Mouse (Mus musculus) gastrocnemius, postnatal 25 days (tissue): ENCODE results near the gene Sos1. TPM values are rescaled to one million over a fixed set of nuclear protein-coding genes. Genes with fewer than 3 reads are reported as not detected.

Source experiments
- DNase-seq: peaks from one replicate; pipeline ENCODE4 v3.0.0; 2022
- long read RNA-seq, 2 experiments: library from polyadenylated mRNA; stranded (forward); transcript quantifications; one replicate each; pipeline ENCODE4 v2.0.0; 2021
- total RNA-seq, 2 experiments: library from RNA; stranded (reverse); gene quantifications; 1 replicate in 1 of 2; 2 replicates in 1 of 2; pipeline ENCODE4 v1.2.3; 2021

Sos1 gene
- 10 to 100 TPM; 12.8 to 14.7 TPM for total RNA-seq
- long read RNA-seq, experiment 1, full-length matches to known transcripts: 1 of 1 reads
- long read RNA-seq, experiment 1, partial matches to known transcripts: 0 of 1 reads
- long read RNA-seq, experiment 1, other reads (novel, unspliced or antisense): 0 of 1 reads
- long read RNA-seq, experiment 2, partial matches to known transcripts: 0 of 3 reads
- long read RNA-seq, experiment 2, other reads (novel, unspliced or antisense): 3 of 3 reads

- peak; percentile 96 for DNase-seq
Observed at GRCm38 (mm10) chr17:80480031-80480854, at the start of gene Sos1. TSS of gene Sos1 (minus strand) at chr17:80480453.

DNA sequence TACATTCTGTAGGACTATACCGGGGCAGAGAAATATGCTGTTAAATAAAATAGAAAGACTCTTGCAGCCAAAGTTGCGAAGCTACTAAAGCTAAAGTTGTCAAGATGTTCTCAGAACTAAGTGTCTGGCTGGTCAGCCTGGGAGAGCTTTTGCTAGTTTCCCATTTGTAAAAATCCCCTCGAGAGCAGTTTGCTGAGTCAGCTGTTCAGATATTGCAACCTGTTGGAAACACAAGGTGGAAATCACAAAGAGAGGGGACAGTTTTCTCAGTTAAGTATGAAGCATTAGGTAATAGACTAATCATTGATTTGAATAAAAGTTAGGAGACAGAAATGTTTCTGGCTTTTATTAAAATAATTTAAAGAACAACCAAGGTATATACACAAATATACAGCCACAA is 43.0 kb upstream of the Sos1 start:
- DNase-seq: no peak

GRCm38 (mm10) chr17:80522229-80522556 is 41.9 kb upstream of the Sos1 start:
- no peak for DNase-seq

DNA sequence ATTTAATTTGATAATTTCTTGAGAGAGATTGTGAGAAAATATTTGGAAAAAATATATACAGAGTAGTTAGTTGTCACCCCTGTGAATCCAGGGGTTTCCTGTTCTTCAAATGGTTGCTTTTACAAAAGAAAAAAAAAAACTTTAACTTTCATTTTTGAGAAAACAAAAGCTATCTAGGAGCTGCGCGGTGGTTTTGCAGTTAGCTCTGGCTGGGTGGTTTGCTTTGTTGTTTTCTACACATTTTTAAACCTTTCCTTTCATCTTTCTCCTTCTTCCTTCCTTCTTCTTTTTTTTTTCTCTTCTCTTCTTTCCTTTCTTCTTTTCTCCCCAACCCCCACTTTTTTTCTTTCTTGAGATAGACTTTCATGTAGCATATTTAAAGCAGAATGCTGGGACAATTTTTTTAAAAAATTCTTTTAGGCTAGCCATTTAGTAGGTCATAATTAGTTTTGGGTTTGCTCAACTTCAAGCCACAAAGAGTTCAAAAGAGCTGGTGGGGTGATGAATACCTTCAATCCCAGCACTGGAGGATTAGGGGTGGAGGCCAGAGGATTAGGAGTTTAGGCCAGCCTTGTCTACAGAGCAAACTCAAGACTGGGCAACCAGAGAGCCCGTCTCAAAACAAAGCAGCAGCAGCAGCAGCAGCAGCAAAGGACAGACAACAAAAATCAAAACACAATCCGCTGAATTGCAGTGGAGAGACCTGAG is 41.4 kb upstream of the Sos1 start:
- DNase-seq: no peak

- no peak for DNase-seq
Observed at GRCm38 (mm10) chr17:80520537-80520936, 40.3 kb upstream of the Sos1 start.

GRCm38 (mm10) chr17:80518811-80519210 is 38.6 kb upstream of the Sos1 start:
- DNase-seq: no peak

GRCm38 (mm10) chr17:80517244-80517643 is 37.0 kb upstream of the Sos1 start:
- DNase-seq: no peak

DNA sequence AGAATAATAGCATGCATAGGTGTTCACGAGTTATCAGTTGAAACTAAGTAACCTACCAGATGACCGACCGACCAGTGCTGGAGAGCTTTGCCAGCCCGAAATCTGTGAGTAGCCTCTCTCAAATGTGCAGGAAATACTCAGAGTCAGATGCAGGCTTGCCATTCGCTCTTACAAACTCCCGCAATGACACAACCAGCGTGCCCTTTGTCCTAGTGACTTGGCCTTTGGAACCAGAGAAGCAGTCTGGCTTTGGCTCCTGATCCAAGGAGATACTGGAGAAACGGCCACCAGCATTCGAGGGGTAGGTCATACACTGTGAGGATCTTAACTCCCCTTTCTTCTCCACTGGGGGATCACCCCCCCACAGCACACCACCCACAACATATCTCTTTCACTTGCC is 35.7 kb upstream of the Sos1 start:
- DNase-seq: no peak

- DNase-seq: no peak
Observed at GRCm38 (mm10) chr17:80515513-80515912, 35.3 kb upstream of the Sos1 start.

DNA sequence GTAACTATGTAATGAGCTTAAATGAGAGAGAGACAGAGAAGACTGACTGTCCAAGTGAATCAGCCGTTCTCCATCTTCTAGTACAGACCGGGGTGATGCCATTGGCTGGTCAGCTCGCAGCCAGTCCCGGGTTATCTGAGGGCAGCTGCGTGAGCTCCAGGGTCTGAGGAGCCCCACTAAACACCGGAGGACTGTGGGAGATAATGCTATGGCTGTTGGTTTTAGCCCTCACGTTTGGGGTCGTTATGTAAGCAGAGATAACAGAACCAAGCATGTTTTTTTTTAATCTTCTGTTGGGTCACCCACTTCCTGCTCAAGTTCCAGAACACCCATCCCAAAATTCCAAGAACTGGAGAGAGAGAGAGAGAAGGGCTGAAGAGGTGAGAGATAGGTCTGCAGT is 33.5 kb upstream of the Sos1 start:
- no peak for DNase-seq

GRCm38 (mm10) chr17:80510459-80510855 is 30.2 kb upstream of the Sos1 start:
- no peak for DNase-seq

DNA sequence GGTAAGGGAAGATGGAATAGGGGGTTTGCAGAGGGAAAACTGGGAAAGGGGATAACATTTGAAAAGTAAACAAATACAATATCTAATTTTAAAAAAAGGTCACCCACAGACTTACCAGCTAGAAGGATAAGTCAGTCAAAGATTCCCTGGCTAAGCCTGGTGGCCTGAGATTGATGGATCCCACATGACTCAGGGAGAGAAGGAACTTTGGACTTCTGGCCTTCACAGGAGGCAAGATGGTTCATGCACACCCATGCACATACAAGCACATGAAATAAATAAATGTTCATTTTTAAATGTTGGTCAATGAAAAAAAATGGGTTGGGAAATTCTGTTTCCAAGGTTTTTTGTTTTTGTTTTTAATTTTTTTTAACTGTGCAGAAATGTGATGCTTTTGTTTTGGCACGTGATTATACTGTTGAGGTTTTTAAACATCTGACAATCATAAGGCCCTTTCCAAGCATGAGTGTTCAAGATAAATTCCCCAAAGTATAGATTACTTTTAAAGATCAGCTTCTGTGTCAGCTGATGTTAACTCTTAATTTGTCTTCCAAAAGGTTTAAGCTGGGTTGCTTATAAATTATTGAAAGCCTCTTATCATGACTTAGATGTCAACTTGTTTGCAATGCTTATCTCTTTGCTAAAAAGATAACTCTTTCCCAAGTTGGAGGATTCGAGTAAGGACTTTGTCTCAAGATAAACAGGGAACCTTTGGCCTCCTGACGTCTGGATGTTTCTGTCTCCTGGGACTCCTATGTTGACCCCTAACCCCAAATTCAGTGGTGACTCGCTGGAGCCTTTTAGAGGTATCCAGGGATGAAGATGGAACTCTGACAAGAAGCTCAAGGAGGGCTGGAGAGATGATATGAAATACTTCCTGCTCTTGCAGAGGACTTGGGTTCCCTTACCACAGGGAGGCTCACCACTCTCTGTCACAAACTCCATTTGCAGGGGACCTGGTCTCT is 29.5 kb upstream of the Sos1 start:
- no peak for DNase-seq

DNA sequence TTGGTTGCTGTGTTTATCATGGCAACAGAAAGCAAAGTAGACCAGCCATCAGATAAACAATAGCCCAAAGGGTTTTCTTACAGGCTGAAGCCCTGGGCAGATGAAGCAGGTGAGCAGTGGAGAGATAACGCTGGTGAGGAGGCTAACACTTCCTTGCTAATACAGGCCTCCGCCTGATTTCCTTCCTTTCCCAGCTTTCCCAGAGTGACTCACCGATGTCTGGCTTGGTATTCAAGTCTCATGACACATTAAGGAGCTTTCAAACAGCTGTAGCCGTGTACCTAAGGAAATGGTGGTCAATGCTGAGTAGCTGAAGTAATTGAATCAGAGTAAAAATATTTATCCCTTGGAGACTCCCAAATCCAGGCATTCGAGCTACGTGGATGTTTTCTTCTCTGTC is 25.5 kb upstream of the Sos1 start:
- DNase-seq: no peak

GRCm38 (mm10) chr17:80505342-80505741 is 25.1 kb upstream of the Sos1 start:
- DNase-seq: no peak

DNA sequence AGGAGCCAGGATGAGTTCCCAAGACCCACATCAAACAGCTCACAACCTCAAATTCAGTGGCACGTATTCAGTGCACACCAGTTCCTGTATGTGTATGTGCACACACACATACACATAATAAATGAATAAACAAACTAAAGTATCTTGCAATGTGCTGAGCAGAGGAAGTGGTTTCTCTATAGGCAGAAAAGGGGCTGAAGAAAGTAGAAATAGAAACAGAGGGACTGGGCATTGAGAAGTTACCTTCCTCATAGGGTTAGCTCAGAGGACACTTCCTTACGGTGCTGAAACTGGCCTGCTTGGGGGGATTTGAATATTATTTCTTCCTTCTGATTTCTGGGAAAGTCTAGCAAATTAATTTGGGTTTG is 21.5 kb upstream of the Sos1 start:
- no peak for DNase-seq

DNA sequence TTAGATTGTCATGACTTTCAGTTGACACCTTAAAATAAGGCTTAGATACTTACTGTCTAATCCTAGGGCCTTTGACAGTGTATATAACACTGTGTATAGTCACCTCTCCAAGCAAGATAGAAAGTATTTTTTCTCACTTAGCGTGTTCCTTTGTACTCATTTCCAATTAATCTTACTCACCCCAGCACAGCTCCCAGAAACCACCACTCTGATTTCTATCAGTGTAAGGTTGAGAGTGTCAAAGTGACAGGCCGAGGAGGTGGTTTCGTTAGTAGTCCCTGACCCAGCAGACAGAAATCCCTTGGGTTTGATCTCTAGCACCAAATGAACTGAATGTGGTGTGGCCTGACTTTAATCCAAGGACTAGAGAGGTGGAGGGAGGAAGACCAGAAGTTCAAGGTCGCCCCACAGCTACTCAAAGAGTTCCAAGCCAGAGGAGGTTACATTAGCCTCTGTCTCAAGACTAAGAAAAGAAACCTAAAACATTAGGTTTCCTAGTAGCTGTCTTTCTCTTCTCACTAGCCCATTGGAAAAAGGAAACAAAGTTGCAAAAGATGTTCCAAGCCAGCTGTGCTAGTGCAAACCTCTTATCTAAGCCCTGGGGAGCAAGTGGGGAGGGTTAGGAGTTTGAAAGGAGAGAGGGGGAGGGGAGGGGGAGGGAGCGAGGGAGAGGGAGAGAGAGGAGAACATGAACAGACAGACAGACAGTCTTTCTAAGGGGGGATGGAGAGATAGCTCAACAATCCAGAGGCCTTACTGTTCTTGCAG is 21.0 kb upstream of the Sos1 start:
- no peak for DNase-seq

DNA sequence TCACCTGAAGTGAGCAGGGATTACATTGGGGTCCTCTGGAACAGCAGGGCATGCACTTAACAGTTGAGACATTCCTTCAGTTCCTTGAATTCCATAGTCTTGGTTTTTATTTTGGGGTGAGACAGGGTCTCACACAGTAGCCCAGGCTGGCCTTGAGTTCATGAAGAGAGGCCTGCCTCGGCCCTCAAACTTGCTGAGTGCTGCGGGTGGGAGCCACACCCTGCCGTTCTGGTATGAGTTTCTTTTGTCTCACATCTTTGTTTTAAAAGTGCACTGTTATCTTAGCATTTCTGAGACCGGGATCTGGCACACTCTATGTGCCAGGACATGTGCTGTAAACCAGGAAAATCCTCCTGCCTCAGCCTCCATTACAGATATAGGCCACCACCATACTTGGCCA is 19.8 kb upstream of the Sos1 start:
- DNase-seq: no peak

GRCm38 (mm10) chr17:80498600-80499268 is 18.5 kb upstream of the Sos1 start:
- DNase-seq: no peak

- DNase-seq: no peak
Observed at GRCm38 (mm10) chr17:80497183-80497601, 16.9 kb upstream of the Sos1 start.

DNA sequence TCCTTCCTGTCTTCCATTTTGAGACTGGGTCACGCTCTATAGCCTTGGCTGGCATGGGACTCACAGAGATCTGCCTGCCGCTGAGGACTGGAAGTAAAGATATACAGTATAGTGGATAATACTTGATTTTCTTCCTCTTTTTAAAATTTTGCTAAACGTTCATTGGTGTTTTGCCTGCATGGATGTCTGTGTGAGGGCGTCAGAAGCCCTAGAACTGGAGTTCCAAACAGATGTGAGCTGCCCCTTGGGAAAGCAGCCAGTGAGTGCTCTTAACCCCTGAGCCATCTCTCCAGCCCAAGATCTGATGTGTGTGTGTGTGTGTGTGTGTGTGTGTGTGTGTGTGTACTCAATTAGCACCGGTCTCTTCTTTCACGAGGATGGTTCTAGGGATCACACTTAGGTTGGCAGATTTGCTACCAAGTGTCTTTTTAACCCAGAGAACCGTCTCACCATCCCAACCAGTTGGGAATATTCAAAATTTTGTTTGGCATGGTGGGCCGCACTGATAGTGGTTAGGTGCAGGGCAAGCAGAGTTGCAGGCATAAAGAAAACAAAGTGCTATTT is 16.4 kb upstream of the Sos1 start:
- DNase-seq: no peak

DNA sequence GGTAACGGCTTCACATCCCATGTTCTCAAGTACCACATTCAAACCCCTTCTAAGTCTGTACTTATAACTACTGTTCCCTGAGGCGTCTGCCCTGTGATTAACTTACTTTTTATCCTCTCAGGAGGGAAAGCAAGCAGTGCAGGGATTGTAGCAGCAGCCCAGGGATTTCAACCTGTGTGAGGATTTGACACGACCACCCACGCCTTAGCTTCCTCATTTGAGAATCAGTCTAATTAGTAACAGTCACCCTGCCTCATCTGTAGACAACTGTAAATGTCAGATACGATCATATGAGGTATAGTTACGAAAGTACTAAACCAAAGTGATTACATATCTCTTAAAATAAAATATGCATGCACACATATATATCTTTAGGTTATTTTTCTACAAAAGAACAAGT is 15.9 kb upstream of the Sos1 start:
- no peak for DNase-seq
